Mouse (Mus musculus) mouse embryonic stem cell (cell line): ENCODE results near the gene Arhgef3.

ENCODE experiments used
- in situ Hi-C, 2 experiments: fragments of 300-500 bp; cut with MboI; formaldehyde crosslinking; loops; 1 replicate in 1 of 2; 3 replicates in 1 of 2; pipeline ENCODE4 v1.14.3; 2019 to 2020; ENCODE audit warnings: low sequenced_read_pairs in 2 of 2, low pct_unique_long_range_greater_than_20kb in 1 of 2, mixed read lengths in 1 of 2; ENCODE audit not compliant: unreplicated experiment in 1 of 2

Arhgef3 gene

GRCm38 (mm10) chr14:27105731-27106457, 8.8 kb upstream of the Arhgef3 start:
- in situ Hi-C loops, result no loop called here

DNA sequence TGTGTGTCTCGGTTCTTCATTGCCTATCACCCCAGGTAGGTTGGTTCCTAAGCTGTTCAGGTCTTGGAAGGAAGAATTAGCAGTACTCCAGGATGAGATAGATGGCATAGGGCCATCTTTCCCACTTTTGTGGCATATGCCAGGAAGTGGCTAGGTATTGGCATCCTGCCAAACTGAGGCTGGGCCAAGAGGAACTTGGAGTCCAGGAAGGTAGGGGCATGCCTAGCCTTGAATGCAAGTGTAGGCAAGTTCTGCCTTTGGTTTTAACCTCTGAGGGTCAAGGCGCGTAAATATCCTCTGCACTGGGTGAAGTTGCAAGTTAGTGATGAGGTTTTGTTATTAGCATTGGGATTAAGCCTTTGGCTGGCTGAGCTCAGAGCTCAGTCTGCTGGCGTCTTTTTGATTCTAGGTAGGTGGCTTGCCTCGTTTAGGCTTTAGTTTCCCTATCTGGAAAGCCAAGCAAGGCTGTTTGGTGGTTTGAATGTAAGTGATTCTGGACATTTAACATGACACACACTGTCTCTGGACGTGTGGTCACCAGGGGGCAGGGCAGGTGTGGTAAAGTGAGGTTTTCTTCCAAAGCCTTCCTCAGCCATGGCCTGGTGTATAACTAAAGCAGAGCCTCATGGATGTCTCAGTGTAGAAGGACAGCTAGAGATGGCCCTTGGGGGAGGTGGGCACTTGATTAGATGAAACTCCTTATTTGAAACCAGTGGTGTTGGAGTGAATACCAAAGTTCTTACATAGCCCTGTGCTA, 5.8 kb upstream of the Arhgef3 start:
- in situ Hi-C loops, result no loop called here

DNA sequence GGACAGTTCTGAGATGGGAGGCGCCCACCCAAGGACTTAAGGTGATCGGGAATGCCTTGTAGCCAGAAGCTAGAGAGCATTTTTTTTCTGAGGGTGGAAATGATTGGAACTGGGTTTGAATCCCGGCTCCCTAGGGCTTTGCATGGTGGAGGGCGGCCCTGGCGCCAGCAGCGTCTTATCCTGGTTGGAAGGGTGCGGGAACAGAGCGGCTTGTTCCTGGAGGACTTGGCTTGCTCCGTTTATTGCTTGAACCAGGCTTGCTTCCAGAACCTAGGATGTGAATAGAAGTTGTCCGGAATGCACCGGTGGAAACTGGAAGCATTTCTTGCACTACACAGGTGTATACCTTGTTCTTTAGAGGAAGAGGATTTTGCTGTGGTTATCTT, 569 bp downstream of the Arhgef3 start:
- in situ Hi-C loops, result no loop called here

DNA sequence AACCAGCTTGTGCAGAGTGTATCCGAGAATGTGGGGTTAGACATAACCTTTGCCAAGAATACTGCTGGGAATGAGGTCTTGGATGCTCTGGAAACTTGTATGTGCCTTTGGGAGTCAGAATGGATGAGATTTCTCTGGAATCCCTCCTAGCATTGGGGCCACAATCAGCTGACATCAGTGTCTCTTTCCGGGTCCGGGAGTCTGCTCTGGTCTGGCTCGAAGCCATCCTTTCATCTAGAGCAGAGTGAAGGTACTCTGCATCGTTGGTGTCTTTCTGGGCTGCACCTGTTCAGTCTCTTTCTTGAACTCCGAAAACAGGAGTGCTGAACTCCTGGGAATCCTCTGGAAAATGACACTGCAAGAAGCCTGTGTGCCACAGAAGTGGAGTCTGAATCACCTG, 1.3 kb downstream of the Arhgef3 start:
- in situ Hi-C loops, result no loop called here

DNA sequence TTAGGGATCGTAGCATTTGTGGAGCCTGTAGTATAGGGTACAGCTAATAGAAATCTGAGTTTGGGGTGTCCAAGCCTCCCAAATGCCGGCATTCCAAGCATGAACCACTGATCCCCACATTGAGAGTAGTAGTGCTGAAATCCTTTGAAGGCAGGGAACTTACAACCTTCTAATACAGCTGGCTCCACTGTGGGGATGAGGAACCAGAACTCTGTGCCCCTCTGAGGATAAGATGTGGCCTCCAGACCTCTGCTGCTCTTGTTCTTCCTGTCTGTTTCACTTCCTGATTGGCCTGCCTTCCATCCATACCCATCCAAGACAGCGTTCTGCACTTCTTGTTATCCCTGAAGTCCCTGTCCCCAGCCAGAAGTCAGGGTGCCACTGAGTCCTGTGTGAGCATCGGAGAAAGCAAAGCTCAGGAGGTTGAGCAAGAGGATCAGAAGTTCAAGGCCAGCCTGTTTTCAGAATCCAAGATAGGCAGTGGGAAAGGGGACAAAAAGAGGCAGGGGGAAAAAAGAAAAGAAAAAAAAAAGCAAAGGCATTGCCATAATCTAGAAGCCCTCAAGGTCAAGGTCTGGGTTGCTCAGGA, 2.0 kb downstream of the Arhgef3 start:
- in situ Hi-C loops, result no loop called here

- in situ Hi-C loops, result no loop called here
Measured at GRCm38 (mm10) chr14:27118546-27118945, 3.8 kb downstream of the Arhgef3 start.

DNA sequence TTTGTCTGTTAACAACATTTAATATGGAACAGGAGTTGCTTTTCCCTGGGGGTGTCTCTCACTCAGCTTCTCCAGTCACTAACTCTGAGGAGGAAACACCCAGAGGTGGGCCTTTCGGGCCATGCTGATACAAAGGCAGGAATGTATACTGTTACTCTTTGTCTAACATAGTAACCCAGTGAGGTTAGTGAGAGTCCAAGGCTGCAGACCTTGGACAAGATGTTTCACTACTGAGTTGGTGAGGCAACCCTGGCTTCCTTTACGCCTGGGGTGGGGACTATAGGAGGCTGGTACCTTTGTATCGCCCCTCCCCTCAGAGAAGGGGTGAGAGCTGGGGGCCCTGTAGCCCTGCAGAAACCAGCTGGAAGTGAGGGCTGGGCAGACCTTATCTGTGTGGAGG, 7.9 kb downstream of the Arhgef3 start:
- in situ Hi-C loops, result no loop called here

DNA sequence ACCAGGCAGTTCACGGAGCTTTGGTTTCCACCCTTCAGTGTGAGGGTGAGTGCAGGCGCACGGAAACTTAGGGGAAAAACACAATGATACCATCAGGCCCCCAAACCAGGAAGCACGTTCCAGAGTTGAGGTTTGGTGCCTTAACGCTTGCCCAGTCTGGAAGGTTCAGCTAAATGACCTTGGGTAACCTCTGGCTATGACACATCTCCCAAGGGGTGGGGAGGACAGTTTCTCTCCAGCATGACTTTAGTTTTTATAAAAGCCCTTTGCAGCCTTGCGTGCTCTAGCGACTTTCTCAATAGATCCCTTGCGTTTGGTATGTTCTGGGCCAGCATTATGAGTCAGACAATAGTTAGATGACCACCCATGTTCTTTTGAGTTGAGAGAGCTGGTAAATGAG, 8.8 kb downstream of the Arhgef3 start:
- in situ Hi-C loops, result no loop called here

DNA sequence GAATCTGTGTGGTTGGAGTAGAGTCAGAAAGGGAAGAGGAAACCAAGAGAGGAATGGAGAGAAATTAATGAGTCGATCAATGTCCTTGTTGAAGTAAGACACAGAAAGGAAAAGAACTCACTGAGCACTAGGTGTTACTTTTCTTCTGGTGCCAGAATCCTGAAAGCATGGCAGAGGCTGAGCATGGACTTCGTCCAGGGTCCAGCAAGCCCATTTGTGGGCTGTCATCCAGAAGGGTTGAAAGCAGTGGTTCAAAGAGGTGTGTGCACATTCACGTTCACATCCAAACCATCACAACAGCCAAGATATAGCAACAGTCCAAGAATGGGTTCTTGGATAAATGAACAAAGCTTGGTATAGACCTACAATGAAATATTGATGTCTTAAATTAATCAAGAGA, 15.3 kb downstream of the Arhgef3 start:
- in situ Hi-C loops, result no loop called here

DNA sequence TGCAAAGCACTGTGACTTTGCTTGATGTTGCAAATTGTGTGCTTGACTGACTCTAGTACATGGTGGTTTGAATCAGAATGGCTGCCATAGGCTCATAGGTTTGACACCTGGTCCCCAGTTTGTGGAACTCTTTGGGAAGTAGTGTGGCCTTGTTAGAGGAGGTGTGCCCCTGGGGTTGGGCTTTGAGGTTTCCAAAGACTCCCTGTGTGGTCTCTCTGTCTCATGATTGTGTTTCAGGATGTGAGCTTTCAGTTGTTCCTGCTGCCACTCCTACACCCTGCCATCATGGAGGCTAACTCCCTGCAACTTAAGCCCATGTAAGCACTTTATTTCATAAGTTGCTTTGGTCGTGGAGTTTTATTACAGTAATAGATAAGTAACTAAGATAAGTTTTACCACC, 16.0 kb downstream of the Arhgef3 start:
- in situ Hi-C loops, result no loop called here

DNA sequence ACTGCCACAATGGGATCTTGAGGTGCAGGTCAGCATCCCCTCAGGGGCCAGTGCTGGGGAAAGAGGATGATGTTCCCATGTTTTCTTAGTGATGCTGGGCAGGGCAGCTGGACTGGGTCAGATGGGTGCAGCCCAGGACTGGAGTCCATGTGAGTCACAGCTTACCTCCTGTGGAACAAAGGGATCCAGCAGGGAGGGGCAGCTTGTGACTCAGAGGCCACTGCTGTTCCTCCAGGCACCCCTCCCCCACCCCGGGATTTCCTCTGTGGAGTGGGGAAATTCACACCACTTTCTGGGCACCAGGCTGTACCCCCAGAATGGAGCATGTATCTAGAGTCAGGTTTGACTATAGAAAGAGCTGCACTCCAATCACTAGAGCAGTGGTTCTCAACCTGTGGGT, 16.8 kb downstream of the Arhgef3 start:
- in situ Hi-C loops, result no loop called here

DNA sequence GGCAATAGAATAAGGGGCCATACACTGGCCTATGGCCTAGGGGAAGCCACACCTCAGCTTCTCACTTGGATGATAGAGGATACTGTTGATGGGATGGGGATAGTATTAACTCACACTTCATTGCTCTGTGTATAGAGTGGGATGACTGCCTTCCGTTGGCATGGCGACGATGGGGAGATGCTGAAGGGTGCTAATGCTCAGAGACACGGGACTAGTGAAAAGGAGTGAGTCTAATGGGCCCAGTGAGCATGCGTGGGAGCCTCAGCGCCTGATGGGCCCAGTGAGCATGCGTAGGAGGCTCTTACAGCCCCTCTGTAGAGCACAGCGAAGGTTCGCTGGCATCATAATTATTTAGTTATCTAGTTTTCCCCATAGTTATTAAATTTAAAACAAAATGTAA, 24.2 kb downstream of the Arhgef3 start:
- in situ Hi-C loops, result no loop called here

- in situ Hi-C loops, result no loop called here
Measured at GRCm38 (mm10) chr14:27139968-27140367, 25.3 kb downstream of the Arhgef3 start.

- in situ Hi-C loops, result no loop called here
Measured at GRCm38 (mm10) chr14:27141486-27141885, 26.8 kb downstream of the Arhgef3 start.

GRCm38 (mm10) chr14:27142680-27143079, 28.0 kb downstream of the Arhgef3 start:
- in situ Hi-C loops, result no loop called here

GRCm38 (mm10) chr14:27145171-27146045, 30.7 kb downstream of the Arhgef3 start:
- in situ Hi-C loops, result no loop called here

- in situ Hi-C loops, result no loop called here
Measured at GRCm38 (mm10) chr14:27147726-27148125, 33.0 kb downstream of the Arhgef3 start.

- in situ Hi-C loops, result no loop called here
Measured at GRCm38 (mm10) chr14:27149401-27149800, 34.7 kb downstream of the Arhgef3 start.
